Mouse (Mus musculus): ENCODE data around the gene Med12l.

DNA sequence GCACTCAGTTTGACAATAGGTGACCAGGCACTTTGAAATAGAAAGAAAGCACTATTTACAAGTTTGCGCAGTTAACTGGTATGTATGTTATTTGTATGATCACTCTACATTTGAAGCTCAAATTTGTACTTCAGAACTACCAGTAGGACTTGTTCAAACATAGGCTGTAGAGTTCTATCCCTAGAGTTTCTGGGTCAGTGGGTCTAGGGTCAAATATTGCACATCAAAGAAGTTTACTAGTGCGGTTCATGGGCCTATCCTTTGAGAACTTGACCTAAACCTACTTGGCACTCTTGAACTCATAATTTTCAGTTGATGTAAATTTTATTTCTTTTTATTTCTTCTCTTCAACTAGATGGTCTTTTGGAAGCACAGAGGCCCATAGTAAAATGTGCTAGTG is 145.0 kb downstream of the Med12l start:
- no peak for TF ChIP-seq GATA1 (IDR thresholded peaks at IDR 0.05; ENCODE audit: borderline replicate concordance, low read length)
- no peak for TF ChIP-seq FLI1 (IDR thresholded peaks at IDR 0.05; ENCODE audit: low read length)
